Mouse (Mus musculus) hindbrain, embryonic 12.5 days (tissue): Measurements from ENCODE around the gene Nsun7. TPM values are rescaled to one million over a fixed set of nuclear protein-coding genes. Genes with fewer than 3 reads are reported as not detected.
"Not testable (repeated sequence)": the region's sequence is repeated elsewhere in the genome, so short reads cannot be mapped to it uniquely, and the experiment has no call there.

Experiments used
- ATAC-seq: fragments of 200-750 bp; cut with Nextera tagmentation; 2 replicates; pipeline ENCODE4 v1.8.0; 2017; ENCODE audit warnings: moderate TSS enrichment; ENCODE audit not compliant: low FRiP score
- H3K27ac ChIP-seq: fragments of 300-500 bp; sonication (generic); 2 replicates; pipeline ENCODE4 v1.5.1; 2016; ENCODE audit warnings: mild to moderate bottlenecking
- H3K27me3 ChIP-seq: fragments of 300-500 bp; sonication (generic); 2 replicates; pipeline ENCODE4 v1.6.1; 2016; ENCODE audit warnings: mild to moderate bottlenecking
- H3K36me3 ChIP-seq: fragments of 300-500 bp; sonication (generic); 2 replicates; pipeline ENCODE4 v1.6.1; 2016; ENCODE audit warnings: mild to moderate bottlenecking
- H3K4me1 ChIP-seq: fragments of 300-500 bp; sonication (generic); 2 replicates; pipeline ENCODE4 v1.6.1; 2016
- H3K4me2 ChIP-seq: fragments of 300-500 bp; sonication (generic); replicated peaks from 2 replicates; pipeline ENCODE4 v1.6.1; 2016; ENCODE audit warnings: mild to moderate bottlenecking
- H3K4me3 ChIP-seq: fragments of 300-500 bp; sonication (generic); 2 replicates; pipeline ENCODE4 v1.5.1; 2016; ENCODE audit warnings: mild to moderate bottlenecking
- H3K9ac ChIP-seq: fragments of 300-500 bp; sonication (generic); 2 replicates; pipeline ENCODE4 v1.6.1; 2016; ENCODE audit warnings: mild to moderate bottlenecking, moderate library complexity
- H3K9me3 ChIP-seq: fragments of 300-500 bp; sonication (generic); replicated peaks from 2 replicates; pipeline ENCODE4 v1.6.1; 2016; ENCODE audit warnings: mild to moderate bottlenecking
- WGBS: fragments of 180-500 bp; shearing (Covaris S2); methylation state at CpG from one replicate; pipeline ENCODE4 v1.1.7; 2016; 5-methylcytosine and 5-hydroxymethylcytosine counted together
- polyA plus RNA-seq: library from polyadenylated mRNA; unstranded; fragments of >200 nt; fragmentation: Nextera tagmentation; extraction: Ambion mirVana; gene quantifications from 2 replicates; pipeline ENCODE4 v1.2.1, GENCODE M21; 2016

Nsun7 gene
- polyA plus RNA-seq, 1 experiment from 2014 or later: 1.8 TPM

DNA sequence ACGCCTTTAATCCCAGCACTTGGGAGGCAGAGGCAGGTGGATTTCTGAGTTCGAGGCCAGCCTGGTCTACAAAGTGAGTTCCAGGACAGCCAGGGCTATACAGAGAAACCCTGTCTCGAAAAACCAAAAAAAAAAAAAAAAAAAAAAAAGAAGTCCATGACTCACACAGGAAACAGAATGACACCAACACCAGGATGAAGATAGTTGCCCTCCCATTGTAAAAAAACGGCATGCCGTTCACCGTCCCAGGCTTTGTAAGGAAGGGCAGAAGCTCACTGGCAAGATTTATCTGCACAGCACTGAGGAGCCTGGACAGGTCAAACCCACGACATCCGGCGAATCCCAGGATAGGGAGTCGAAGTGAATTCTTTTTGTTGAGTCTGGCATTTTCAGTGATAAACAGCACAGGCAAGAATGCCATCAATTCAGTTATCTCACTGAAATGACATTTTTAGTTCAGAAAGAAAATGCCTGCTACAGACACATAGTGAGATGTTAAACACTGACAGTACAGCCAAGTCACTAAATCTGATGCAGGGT lies 13.7 kb upstream of the Nsun7 start:
- Histone ChIP-seq H3K36me3 (no peaks in the 10 kb centered on the region), H3K9me3 (no peaks in the 10 kb centered on the region), H3K4me2 (no peak overlapping the region), H3K4me1 (peaks cover 11% of the 10 kb centered on the region), H3K27ac (no peak overlapping the region), H3K27me3 (no peaks in the 10 kb centered on the region), H3K4me3 (no peak overlapping the region), H3K9ac (no peak overlapping the region)
- ATAC-seq: no peak
- WGBS: 85% methylated on average over 9 of the region's 10 CpGs

DNA sequence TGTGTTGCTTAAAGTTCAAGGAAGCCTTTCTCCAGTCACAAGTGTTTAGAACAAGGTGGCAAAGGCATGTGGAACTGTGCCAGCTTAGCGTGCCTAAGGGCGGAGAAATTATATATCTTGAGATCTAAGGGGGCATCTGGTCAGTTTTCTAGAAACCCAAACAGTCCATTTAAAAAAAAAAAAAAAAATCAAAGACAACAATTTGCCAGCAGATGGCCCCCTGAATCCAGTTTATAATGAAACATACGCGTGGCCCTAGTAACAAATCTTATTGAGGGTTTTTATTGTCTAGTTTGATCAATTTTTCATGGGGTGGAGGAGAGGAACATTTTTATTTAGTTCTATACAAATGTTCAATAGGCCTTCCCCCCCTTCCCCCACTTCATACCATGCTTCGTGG lies 6.5 kb upstream of the Nsun7 start:
- 70% methylated on average over 5 of the region's 5 CpGs for WGBS
- Histone ChIP-seq H3K27me3 (no peaks in the 10 kb centered on the region), H3K9ac (no peak overlapping the region), H3K4me3 (no peak overlapping the region), H3K27ac (no peak overlapping the region), H3K36me3 (no peaks in the 10 kb centered on the region), H3K4me1 (no peaks in the 10 kb centered on the region), H3K4me2 (no peak overlapping the region), H3K9me3 (no peaks in the 10 kb centered on the region; the same call in 1 of the 2 replicates)
- no peak for ATAC-seq

DNA sequence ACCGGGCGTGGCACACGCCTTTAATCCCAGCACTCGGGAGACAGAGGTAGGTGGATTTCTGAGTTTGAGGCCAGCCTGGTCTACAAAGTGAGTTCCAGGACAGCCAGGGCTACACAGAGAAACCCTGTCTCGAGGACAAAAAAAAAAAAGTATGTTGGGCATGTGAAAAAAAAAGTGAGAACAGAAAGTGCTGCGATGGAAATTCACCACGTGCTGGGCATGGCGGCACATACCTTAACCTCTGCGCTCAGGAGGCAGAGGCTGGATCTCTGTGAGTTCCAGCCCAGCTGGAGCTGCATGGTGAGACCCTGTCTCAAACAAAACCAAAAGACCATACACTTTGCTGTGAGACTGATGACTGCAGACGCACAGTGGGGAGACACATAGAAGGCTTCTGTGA lies 4.7 kb upstream of the Nsun7 start:
- Histone ChIP-seq H3K27ac (no peak overlapping the region), H3K4me1 (peaks cover 7% of the 10 kb centered on the region), H3K27me3 (no peaks in the 10 kb centered on the region), H3K9ac (no peak overlapping the region), H3K9me3 (no peaks in the 10 kb centered on the region; the same call in 1 of the 2 replicates), H3K36me3 (no peaks in the 10 kb centered on the region), H3K4me3 (no peak overlapping the region), H3K4me2 (no peak overlapping the region)
- WGBS: 87% methylated on average over 10 of the region's 10 CpGs
- no peak for ATAC-seq

DNA sequence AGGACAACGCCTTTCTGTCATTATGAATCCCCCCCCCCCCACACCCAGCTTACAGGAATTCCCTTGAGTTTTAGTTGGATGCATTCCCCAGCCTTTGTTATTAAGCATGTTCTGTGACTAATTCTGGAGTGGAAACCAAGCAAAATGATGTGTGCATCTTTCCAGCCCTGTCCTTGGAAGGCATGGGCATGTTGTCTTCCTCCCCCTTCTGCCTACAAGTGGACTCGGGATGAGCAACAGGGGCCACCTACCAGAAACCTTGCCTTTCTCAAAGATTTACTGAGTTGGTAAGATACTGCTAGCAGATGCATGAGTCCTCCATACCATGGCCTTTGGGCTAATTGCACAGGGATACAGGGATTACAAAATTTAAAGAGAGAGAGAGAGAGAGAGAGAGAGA lies 697 bp upstream of the Nsun7 start:
- Histone ChIP-seq H3K9me3 (no peaks in the 10 kb centered on the region), H3K27ac (no peak overlapping the region), H3K9ac (no peak overlapping the region), H3K27me3 (no peaks in the 10 kb centered on the region), H3K36me3 (no peaks in the 10 kb centered on the region), H3K4me3 (no peak overlapping the region), H3K4me1 (peaks cover 7% of the 10 kb centered on the region), H3K4me2 (no peak overlapping the region; the same call in 1 of the 2 replicates)
- no peak for ATAC-seq
- 74% methylated on average over 2 of the region's 2 CpGs for WGBS

DNA sequence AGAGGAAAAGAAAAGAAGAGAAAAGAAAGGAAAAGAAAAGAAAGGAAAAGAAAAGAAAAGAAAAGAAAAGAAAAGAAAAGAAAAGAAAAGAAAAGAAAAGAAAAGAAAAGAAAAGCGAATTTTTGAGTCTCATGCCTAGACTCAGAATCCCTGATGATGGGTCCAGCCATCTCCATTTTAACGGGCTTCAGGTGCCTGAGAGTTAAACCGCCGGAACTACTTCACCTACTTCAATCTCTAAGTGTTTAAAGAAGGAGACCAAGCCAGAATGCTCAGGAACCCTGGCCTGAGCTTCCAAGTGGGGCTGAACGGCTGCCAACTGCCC lies 304 bp upstream of the Nsun7 start:
- H3K4me1 ChIP-seq, H3K27ac ChIP-seq, H3K36me3 ChIP-seq, H3K27me3 ChIP-seq, H3K9me3 ChIP-seq, ATAC-seq: not testable (repeated sequence)
- H3K9ac ChIP-seq: peak overlapping the region; percentile 63
- peak overlapping the region; percentile 90 for H3K4me2 ChIP-seq
- WGBS: 5% methylated on average over 5 of the region's 5 CpGs
- H3K4me3 ChIP-seq: peak overlapping the region; percentile 65

DNA sequence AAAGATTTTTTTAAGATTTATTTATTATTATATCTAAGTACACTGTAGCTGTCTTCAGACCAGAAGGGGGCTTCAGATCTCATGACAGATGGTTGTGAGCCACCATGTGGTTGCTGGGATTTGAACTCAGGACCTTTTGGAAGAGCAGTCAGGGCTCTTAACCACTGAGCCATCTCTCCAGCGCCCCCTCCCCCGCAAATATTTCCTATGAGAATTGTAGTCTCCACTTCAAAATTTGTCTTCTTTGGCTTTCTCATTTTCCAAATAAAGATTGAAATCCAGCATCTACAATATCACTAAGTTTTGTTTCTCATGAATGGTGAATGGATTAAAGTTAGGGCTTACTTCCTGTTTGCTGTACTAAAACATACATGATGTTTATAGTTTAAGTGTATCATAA lies 2.8 kb downstream of the Nsun7 start:
- 88% methylated on average over 2 of the region's 2 CpGs for WGBS

DNA sequence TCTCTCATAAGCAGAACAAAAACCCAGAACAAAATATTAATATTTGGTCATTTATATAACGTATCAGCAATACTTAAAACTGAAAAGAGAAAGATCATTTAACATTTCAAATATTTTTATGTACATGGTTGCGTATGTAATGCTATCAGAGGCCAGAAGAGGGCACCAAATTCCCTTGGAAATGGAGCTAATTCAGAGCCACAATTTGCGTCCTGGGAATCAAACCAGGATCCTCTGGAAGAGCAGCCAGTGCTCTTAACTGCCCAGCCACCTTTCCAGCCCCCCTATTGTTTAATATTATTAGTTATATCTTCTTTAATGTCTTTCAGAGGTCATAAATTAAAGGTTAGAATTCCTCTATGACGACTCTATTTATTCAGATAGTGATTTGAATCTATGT lies 3.7 kb downstream of the Nsun7 start:
- Histone ChIP-seq H3K4me1 (peaks cover 7% of the 10 kb centered on the region), H3K4me2 (no peak overlapping the region), H3K27ac (no peak overlapping the region), H3K27me3 (no peaks in the 10 kb centered on the region), H3K9me3 (no peaks in the 10 kb centered on the region), H3K36me3 (no peaks in the 10 kb centered on the region), H3K4me3 (no peak overlapping the region), H3K9ac (no peak overlapping the region)
- no peak for ATAC-seq
- 32% methylated on average over 4 of the region's 4 CpGs for WGBS

More for the DNA sequence above, 2.8 kb downstream of the Nsun7 start:
- Histone ChIP-seq H3K36me3 (no peaks in the 10 kb centered on the region), H3K4me3 (no peak overlapping the region), H3K9me3 (no peaks in the 10 kb centered on the region), H3K9ac (no peak overlapping the region), H3K27me3 (no peaks in the 10 kb centered on the region), H3K4me1 (peaks cover 7% of the 10 kb centered on the region), H3K4me2 (no peak overlapping the region), H3K27ac (no peak overlapping the region)
- ATAC-seq: no peak

DNA sequence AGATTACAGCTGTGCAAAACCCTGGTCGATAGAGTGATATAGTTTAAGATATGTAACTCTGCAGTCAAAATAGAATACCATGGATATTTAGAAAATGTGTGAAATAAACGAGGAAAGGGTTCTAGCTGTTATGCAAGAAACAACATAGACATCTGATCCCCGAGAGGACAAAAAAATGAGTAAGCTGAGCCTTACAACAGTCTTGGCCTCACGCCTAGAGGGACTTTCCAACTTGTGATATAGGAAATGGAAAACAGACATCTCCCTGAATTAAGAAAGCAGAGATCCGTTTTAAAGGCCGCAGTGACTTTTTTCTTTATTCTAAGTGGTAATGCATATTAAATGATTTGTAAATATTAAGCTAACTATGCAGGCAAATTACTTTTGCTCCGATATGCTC lies 9.9 kb downstream of the Nsun7 start:
- Histone ChIP-seq H3K27me3 (no peaks in the 10 kb centered on the region), H3K27ac (no peak overlapping the region), H3K4me1 (no peaks in the 10 kb centered on the region), H3K4me3 (no peak overlapping the region), H3K36me3 (no peaks in the 10 kb centered on the region), H3K9me3 (no peaks in the 10 kb centered on the region), H3K9ac (no peak overlapping the region), H3K4me2 (no peak overlapping the region)
- WGBS: 80% methylated on average over 7 of the region's 7 CpGs
- ATAC-seq: no peak

DNA sequence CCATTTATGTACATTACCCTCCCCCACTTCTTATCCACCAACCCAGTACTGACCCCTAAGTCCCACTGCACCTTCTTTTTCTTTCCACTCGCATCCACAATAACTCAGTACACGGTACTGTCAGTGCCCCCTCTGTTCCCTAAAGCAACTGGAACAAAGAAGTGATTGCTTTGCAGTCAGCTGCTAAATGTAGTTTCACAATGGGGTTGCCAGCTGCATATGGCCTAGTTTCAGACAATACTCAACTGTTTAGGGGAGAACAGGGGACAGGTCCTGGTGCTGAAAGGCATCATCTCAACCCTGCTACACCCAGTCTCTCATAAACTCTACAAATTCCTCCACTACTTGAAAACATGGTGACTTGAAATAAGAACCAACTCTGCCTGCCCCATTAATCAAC lies 11.4 kb downstream of the Nsun7 start:
- Histone ChIP-seq H3K36me3 (no peaks in the 10 kb centered on the region), H3K4me1 (no peaks in the 10 kb centered on the region), H3K9ac (no peak overlapping the region), H3K9me3 (no peaks in the 10 kb centered on the region), H3K27ac (no peak overlapping the region), H3K4me2 (no peak overlapping the region), H3K4me3 (no peak overlapping the region), H3K27me3 (no peaks in the 10 kb centered on the region)
- WGBS: 49% methylated on average over 2 of the region's 2 CpGs
- no peak for ATAC-seq

DNA sequence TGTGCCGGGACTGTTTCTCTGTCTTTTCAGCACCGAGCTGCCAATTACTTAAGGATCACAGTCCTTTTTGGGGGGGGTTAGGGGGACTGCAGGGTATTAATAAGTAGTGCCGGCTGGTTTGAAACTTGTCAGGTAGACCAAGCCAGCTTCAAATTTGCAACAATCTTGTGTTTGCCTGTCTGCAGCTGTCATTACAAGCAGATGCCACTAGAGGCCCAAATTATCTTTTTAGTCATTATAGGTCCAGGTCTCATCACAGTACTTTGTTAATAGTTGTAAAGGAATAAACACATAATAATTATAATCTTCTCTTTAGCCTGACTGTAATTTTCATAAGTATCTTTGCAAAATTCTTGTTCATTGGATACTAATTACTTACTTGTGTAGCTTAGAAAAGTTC lies 14.7 kb downstream of the Nsun7 start:
- H3K9me3 ChIP-seq: no peaks in the 10 kb centered on the region
- WGBS: 62% methylated on average over 3 of the region's 3 CpGs
- H3K27me3 ChIP-seq: no peaks in the 10 kb centered on the region
- ATAC-seq: no peak
- no peak overlapping the region for H3K27ac ChIP-seq
- no peak overlapping the region for H3K9ac ChIP-seq
- H3K36me3 ChIP-seq: no peaks in the 10 kb centered on the region
- H3K4me3 ChIP-seq: no peak overlapping the region
- no peak overlapping the region for H3K4me2 ChIP-seq
- no peaks in the 10 kb centered on the region for H3K4me1 ChIP-seq

DNA sequence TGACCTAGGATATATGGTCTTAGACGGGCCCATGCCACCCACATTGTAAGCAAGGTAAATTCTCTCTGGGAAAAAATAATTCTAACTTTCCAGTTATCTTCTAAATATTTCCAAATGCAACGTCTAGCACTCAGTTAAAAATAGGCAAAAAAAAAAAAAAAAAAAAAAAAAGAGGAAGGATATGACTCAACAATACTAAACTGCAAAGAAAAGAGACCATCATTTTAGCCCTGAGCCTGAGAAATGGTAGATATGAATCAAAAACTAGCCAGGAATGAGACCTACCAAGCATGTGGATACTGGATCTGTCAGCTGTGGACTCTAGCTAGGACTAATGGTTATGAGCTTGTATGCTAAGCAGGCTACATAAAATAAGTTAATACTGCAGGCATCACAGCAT lies 20.0 kb downstream of the Nsun7 start:
- Histone ChIP-seq H3K27me3 (no peaks in the 10 kb centered on the region), H3K9me3 (no peaks in the 10 kb centered on the region), H3K4me1 (no peaks in the 10 kb centered on the region), H3K27ac (no peak overlapping the region), H3K4me3 (no peak overlapping the region), H3K36me3 (no peaks in the 10 kb centered on the region), H3K4me2 (no peak overlapping the region), H3K9ac (no peak overlapping the region)
- ATAC-seq: no peak
- WGBS: 94% methylated on average over 2 of the region's 2 CpGs

DNA sequence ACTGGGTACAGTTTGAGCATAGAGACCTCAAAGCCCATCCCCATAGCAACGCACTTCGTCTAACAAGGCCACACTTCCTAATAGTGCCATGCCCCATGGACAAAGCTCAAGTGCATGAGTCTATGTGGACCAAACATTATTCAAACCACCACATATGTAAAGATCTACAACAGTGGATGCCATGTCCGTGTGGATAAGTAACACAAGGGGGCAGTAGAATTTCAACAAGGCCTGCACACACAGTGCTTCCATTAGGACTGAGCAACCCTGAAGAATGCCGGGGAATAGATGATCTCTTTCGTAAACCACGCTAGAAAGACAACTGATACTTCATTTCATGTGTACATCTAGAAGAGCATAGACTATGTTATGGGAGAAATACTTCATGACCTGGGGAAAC lies 21.0 kb downstream of the Nsun7 start:
- Histone ChIP-seq H3K36me3 (no peaks in the 10 kb centered on the region), H3K9me3 (no peaks in the 10 kb centered on the region), H3K27ac (no peak overlapping the region), H3K27me3 (no peaks in the 10 kb centered on the region), H3K4me1 (no peaks in the 10 kb centered on the region), H3K4me3 (no peak overlapping the region), H3K4me2 (no peak overlapping the region), H3K9ac (no peak overlapping the region)
- ATAC-seq: no peak
- 76% methylated on average over 6 of the region's 6 CpGs for WGBS

DNA sequence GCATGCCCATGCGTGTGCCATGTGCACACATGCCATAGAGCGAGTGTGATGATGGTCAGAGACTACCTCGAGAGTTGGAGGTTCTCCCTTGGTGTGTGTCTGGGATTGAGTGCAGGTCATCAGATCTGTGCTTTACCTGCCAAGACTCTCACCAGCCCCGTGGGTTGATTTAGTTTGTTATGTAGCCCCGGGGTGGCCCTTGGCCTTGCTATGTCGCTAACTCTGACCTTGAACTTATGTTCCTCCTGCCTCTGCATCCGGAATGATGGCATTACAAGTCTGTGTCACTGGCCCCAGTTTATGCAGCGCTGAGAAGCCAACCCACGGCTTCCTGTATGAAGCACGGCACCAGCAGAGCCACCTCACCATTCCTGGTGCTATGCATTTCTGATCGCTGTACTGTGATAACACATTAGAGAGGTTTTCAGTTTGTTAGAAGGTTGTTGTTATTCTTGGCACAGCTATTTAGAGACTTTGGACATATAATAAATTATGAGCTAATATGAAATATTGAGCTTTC lies 34.5 kb downstream of the Nsun7 start:
- Histone ChIP-seq H3K4me3 (no peak overlapping the region), H3K4me1 (no peaks in the 10 kb centered on the region), H3K36me3 (no peaks in the 10 kb centered on the region), H3K9ac (no peak overlapping the region), H3K4me2 (no peak overlapping the region), H3K9me3 (no peaks in the 10 kb centered on the region; the same call in 1 of the 2 replicates), H3K27me3 (no peaks in the 10 kb centered on the region), H3K27ac (no peak overlapping the region)
- no peak for ATAC-seq
- WGBS: 91% methylated on average over 11 of the region's 11 CpGs
